Mouse (Mus musculus) layer of hippocampus, adult 8-10 months (tissue): ENCODE data around the gene Nck2. TPM values are rescaled to one million over a fixed set of nuclear protein-coding genes. Genes with fewer than 3 reads are reported as not detected.

Experiments used
- DNase-seq, 2 experiments: peaks; one replicate each; pipeline ENCODE4 v3.0.0; 2022; ENCODE audit warnings: low spot score in 2 of 2
- total RNA-seq, 4 experiments: library from RNA; stranded (reverse); gene quantifications; 2 replicates each; pipeline ENCODE4 v1.2.4; 2022

The Nck2 gene
- total RNA-seq, 4 experiments from 2014 or later: 40.5 to 50.5 (median 48.8) TPM

DNA sequence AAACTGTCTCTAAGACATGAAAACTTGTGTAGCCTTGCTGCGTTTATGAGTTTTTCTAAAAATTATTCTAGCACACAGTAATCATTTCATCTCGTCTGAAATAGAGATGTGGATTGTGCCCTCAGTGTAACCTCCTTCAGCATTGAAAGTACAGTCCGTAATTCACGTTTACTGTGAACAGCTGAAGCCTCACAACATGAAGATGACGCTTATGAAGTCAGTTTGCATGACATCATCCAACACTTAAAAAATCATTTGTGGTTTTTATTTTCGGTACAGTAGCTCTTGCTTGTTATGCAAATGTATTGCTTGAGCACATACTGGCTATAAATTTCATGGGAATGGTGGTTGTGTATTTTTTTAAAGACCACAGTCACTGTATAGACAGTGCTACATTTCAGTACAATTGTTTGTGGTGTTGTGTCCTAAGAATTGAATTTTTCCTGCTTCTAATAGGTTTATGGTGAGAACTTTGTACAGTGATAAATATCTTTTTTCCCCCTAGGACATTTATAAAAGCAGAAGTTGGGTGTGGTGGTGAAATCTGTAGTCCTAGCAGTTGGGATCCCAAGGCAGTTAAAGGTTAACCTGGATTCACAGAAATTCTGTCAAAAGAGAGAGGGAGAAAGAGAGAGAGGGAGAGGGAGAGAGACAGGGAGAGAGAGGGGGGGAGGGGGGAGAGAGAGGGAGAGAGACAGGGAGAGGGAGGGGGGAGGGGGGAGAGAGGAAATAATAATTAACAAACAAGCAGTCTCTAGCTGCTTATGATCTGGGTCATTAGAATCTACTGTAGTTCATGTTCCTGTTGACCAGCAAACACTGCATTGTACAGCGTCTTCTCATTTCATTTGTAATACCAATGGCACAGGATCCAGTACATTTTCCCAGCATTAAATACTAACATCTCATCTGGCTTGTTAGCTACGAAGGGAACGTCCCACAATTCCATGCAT lies 14.2 kb upstream of the Nck2 start:
- no peak for DNase-seq

DNA sequence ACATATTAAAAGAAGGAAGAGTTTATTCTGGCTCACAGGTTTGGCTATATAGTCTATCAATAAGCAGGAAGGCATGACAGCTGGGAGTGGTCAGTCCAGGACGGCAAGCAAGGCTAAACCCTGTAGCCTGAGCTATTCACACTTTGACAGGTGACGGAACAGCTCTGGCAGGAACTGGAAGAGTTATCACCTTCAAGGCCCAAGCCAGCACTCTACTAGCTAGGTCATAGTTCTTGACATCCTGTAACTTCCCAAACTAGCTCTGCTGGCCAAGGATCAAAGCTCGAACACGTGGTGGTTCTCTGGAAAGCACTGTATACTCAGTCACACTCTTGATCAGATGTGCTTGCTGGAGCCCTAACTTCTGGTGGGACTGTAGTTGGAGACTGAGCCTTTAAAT lies 10.5 kb upstream of the Nck2 start:
- DNase-seq: no peak

DNA sequence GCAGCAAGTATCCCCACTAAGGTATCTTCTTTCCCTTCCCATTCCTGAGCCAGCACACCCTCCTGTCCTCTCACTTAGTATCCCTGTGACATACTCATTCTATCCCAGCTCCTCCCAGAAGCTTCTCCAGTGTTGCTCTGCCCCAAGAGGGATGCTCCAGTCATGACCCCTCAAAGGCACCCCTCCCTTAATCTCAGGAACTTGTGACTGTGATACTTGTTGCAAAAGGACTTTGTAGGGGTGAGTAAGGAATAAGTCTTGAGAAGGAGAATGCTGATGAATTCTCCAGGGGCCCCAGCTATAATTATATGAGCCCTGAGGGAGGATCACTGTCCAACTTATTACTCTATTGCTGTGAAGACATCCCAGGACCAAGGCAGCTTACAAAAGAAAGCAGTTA lies 7.8 kb upstream of the Nck2 start:
- DNase-seq: no peak

DNA sequence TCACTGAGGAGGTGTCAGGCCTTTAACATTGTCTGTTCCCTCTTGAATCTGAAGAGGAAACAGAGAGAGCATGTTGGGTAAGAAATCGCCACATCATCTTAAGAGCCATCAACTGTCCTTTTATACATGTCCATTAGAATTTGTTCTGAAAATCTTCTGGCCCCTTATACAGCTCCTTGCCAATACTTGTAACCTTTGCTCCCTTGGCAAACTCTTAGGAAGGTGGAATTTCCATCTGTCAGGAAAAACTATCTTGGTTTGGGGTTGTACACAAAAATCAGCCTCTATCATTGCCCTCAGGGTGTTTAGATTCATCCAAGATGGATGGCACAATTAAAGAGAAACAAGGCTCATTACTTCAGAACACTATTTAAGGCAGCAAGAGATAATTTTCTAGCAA lies 5.1 kb upstream of the Nck2 start:
- no peak for DNase-seq

DNA sequence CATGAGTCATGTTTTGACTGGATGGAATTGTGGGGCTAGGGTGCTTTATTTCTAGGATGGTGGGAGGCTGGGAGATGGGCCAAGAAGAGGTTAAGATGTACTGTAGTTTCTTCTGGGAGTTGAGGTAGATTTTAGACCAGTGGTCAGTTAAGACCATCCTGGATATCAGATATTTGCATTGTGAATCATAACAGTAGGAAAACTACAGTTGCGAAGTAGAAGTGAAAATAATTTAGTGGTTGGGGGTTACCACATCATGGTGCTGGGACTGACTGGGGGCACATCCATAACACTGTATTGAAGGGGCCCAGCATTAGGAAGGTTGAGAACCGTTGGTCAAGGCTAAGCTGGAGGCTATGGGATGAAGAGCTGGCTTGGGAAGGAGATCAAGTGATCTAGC lies 1.8 kb upstream of the Nck2 start:
- no peak for DNase-seq

DNA sequence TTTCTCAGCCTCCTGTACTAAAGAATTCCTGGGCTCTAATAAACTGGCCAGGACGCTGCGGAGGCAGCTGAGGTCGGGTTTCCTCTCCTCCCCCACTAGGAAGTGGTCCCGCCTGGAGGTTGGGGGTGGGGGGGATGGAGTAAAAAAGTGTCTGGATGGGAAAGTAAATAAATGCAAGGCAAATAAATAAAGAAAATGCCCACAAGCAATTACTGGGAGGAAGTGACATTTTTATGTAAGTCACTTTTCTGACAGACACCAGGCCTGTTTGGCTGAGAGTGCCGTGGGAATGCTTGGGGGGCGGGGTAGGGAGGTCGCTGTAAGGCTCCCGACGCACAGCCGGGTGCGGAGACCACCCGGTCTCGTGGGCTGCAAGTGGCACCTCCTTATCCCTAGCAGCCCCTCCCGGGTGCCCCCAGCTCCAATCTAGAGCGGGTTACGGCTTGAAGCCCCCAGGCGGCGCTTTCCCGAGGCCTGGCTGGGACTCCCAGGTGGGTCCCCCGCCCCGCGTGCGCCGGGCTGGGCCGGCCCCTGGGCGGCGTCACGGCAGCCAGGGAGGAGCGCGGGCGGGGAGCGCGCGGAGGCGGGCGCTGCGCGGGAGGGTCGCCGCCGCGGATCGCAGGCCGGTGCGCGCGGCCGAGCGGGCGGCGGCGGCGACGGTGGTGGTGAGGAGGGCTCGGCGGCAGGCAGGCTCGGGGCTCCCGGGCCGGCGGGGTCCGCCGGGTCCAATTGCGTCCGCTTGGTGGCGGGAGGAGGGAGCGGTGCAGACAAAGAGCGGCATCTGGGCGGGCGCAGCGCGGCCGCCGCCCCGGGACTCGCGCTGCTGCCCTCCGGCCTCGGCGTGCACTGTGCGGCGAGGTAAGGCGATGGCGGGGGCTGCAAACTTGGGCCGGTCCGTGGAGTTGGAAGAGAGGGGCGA lies 1.1 kb downstream of the Nck2 start:
- peak; percentile 43 to 68 for DNase-seq

DNA sequence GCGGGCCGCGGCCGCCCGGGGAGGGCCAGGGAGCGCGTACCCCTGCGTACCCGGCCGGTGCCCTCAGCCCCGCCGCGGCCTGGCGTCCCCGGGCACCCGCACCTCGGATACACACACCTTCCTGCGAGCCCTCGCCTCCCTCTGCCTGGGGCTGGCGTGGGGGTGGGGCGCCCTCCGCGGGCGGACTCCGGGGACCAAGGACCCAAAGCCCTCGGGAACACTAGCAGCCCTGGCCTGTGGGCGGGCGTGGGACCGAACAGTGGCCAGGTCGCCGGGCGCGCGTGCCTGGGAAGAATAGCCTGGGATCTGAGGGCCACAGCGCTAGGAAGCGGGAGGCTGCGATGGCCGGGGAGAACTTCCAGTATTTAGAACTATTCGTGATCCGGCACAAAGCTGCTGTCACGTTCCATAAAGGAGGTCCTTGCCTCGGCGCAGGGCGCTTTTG lies 1.7 kb downstream of the Nck2 start:
- DNase-seq: no peak

DNA sequence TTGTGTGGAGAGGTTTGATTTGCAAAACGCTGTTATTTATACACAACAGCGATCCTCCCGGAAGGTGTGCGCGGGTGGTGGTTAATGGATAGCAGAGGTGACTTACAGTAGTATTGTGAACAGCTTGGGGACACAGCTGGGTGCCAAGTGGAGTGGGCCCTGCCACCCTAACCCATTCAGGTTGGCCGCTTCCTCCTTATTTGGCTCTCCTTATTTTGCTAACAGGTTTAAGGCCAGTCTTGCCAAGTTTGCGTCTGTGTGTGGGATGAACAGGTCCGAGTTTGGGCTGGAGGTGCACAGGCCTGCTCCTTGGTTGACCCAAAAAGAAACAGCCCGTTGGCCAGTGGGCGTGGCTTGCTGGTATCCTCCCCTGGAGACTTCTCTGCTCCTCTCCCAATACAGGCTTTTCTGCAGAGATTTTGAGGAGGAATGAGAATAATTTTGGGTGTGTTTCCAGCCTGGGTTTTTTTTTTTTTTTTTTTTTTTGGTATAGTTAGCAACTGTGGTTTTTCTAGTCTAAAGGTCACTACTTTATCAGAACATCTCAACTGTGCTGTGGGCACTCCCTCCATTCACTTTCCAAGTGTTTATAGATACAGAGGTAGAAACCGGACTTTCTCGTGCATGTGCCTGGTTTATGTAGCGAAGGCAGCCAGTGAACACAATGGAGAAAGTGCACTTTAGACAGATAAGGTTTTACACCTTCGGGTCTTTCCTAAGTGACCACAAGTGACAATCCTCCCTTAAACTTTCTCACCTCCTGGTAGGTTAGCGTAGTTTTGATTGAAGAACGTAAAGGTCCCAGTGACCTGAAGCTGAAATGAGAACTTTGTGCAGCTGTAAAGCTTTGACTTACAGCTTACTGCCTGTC lies 2.6 kb downstream of the Nck2 start:
- no peak for DNase-seq

DNA sequence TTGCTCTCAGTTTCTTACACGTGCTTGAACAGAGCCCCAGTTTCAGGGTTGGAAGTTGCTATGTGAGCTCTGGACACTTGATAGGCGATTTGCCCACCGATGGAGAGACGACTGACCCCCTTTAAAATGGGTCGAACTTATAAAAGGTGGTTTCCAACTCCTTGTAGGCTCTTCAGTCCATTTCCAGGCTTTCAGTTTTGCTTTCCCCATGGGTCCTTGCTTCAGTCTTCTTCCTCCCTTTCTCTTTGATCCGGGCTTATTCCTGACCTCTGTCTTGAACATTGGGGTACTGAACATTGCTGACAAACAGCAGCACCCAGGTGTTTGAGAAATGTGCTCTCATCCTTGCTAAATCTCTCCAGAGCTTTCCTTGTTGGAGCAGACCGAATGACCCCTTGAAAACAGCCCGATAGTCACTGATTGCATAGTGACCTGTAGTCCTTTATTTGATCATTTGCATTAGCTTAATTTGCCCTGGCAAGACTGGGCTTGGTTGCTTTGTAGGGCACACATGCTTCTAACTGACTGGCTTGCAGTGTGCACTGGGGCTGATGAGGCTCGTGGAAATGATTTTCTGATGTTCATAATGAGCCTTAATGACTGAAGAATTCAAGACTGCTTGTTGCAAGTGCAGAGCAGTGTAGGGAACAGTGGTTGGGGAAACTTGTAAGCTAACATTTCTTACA lies 3.4 kb downstream of the Nck2 start:
- no peak for DNase-seq

DNA sequence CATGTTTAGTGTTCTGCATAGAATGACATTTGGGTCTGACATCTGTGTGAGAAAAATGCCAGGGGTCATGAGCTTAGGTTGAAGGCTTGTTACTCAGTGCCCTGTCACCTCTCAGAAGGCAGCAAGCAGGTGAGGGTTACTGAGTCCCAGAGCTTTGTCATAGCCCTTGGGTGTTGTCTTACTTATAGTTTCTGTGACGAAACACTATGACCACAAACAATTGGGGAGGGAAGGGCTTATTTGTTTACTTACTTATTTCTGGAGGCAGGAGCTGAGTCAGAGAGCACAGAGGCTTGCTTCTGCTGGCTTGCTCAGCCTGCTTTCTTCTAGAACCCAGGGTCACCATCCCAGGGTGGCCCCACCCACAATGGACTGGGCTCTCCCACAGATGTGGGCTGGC lies 6.4 kb downstream of the Nck2 start:
- no peak for DNase-seq

DNA sequence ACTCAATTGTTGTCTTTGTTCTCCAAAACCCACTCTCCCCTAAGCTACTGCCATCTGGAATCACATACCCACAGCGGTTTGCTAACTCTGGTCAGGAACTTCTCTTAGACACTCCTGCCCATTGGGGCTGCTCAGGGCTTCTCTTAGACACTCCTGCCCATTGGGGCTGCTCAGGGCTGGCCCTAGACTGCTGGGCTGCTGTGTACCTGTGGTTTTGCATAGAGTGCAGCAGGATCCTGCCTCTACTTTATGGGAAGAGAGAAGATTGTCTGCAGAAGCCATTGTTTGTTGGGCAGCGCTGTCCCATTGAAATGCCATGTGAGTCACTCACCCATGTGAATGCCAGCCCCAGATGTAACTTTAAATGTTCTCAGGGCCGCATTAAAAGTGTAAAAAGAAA lies 9.3 kb downstream of the Nck2 start:
- DNase-seq: no peak

DNA sequence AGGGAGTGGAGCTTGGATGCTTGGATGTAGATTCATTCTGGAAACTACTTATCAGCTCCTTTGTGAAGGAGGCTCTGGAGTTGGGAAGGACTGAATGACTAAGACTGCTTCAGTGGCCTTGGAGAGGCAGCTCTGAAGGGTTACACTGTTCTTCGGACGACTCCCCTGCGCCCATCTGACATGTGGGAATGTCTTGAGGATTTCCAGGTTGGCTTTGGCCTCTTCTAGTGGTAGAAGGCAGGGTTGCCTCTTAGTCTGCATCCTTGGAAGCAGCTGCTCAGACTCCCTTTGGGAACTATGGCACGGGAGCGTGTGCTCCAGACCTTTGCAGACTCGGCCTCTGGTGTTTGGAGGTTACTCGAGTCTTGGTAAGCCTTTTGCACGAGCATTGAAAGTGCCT lies 10.4 kb downstream of the Nck2 start:
- no peak for DNase-seq

DNA sequence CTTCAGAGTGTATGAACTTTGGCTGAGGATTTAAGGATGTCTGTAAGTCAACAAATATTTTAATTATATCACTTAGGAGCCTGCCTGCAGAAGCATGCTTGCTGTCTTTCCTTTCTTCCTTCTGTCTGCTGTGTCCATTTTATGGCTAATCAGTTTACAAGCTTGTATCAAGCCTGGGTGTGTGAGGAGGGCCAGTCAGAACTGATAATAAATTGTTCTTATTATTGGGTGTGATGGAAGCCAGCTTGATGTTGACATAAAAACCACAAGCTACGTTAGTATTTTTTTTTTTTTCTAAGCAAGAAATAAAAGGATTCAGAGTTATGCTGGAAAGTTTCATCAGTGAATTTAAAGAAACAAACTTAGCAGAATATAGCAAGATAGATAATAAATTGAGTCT lies 10.8 kb downstream of the Nck2 start:
- no peak for DNase-seq

DNA sequence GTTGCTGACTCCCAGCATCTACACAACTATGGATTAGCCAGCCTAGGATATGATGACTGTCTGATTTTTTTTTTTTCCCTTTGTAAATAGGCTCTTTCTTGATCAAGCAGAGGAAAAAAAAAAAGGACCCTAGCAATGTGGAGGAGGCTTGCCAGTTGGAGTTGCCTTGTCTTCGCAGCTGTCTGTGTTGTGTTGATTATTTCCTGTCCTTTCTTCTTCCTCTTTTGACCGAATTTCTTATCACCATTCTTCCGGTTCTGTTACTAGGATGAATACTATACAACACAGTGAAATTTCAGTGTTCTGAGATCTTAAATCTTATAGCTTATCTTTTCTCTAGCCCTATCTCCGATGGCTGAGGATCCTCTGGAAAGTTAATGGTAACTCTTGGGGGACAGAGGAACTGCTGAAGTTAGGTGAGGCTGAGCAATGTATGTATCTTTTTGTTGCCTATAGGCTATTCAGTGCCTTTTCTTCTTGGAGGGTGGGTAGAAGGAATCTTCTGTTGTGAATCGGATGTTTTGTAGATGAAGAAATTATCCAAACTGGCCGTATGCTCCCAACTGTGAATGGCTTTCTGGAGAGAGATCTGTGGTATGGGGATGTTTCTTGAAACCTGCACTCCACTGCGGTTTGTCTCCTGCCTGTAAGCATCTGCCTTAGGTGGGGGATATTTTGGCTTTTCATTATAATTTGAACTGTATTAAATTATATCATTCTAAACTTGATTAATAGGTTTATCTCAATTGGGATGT lies 12.8 kb downstream of the Nck2 start:
- no peak for DNase-seq

DNA sequence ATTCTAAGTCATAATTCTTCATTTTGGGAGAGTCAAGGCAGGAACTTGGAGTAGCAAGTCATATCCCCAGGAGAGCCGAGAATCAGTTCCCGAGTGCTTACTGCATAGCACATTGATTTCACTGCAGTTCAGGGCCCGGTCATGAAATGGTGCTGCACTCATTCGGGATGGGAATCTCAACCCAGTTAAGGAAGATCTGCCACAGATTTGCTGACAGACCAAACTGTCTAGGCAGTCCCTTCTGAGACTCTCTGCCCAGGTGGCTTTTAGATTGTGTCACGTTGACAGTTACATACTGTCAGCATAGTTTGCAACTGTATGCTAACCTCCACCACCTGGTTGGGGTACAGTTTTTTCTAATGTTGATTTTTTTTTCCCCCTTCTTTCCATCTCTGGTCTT lies 16.1 kb downstream of the Nck2 start:
- DNase-seq: no peak

DNA sequence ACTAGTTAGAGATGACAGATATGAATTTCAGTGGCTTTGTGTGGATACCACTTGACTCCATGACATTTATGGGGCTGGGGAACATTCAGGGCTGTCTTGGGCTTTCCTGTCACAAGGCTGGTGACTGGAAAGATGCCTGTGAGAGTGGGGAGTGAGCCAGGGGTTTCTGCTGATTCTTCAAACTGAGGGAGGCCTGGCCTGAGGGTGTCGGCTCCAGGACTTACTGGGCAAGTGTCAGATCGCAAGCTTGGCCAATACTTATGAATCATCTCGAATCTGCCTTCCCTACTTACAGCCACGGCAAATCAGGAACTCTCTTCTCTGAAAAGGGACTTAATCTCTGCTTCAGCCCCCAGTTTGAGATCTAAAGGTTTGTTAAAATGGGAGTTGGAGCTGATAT lies 18.3 kb downstream of the Nck2 start:
- no peak for DNase-seq

DNA sequence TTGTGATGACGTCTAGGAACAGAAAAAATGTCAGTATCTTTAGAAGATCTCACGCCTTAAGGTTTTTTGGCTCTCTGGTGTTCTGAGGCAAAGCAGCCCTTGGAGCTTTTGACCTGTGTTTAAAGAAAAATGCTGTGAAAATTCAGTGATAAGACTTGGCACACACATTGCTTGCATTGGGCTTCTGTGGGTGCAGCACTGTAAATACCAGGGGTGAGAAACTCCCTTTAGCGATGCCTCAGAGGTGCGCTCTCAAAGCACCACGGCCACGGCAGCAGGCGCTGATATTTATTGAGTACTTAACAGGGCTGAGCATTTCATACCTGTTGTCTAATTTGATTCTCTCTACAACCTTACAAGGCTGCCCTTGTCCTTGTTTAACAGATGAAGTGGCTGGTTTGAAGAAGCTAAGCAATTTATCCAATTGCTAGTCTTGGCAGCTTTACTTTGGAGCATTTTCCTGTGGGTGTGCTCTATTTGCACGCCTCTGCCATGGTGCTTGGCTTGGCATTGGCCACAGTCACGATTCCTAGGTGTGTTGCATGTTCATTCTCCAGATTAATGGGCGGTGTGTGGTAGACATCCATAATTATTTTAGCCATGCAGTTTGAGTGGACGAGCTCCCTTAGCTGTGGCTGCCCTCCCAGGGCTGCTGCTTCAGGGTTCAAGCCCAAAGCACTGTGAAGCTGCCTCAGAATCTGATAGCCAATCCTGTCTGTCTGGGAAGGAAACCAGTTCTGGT lies 19.7 kb downstream of the Nck2 start:
- DNase-seq: peak; percentile 36 to 45

DNA sequence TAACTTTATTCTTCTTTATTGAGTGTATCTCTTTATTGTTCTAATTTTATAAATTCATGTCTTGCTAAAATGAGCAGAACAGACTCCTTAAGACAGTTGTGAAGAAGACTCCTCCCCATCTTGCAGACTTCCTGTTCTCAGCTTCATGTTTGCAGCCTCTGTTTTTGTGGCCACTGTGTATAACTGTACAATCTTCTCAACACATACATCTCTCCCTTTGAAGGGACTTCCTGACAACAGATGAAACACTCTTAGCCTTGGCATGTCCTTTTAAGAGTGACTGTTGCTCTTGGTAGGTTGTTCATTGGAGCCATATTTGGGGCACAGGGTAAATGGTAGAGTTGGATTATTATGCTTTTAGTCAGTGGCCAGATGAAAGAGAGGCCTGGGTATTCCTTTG lies 20.6 kb downstream of the Nck2 start:
- DNase-seq: no peak

DNA sequence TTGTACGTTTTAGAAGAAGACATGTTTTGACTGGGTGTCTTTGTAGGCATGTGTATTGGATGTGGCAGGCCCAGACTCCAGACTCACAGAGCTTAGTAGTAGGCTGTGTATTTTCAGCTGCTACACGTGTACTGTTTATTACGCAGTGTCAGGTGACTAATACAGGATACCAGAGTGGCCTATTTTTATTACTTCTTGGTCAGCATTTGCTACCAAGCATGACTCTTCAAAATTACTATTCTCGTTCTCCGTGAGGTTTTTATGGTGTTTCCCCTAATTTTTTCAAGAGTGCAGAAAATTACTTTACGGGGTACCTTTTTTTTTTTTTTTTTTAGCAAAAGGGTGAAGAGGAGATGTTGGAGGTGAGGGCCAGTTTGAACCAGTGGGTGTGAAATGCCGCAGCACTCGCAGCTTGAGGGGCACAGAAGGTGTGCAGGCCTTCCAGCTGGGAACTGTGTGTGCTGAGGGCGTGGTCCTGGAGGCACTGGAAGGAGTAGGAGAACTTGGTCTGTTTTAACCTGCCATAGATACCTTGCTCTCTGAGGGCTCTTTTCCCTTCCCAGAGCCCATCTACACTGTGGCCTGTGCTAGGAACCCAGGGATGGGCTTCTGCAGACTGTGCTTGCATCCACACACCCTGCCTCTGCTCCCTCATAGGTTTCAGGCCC lies 21.7 kb downstream of the Nck2 start:
- DNase-seq: no peak
